Mouse (Mus musculus) megakaryocyte, adult 5-6 weeks (primary cell): ENCODE measurements at regions not wholly inside any gene's neighbourhood (a gene's known extent, or its start where the extent isn't known, plus 50 kb on each side); places are given as distances from the start of the nearest gene placed in this dataset.
A peak's percentile ranks its signal among the peaks of the same experiment; 100 is the strongest.
"Not testable (repeated sequence)": the region's sequence is repeated elsewhere in the genome, so short reads cannot be mapped to it uniquely, and the experiment has no call there.

Experiments used
- ATAC-seq: 2 replicates; pipeline ENCODE4 v1.8.0; 2016; ENCODE audit warnings: mild to moderate bottlenecking, inconsistent platforms; ENCODE audit not compliant: poor library complexity, severe bottlenecking

- no peak for ATAC-seq
Observed at GRCm38 (mm10) chr10:56980821-56981220, 505.4 kb upstream of the Hsf2 start.

DNA sequence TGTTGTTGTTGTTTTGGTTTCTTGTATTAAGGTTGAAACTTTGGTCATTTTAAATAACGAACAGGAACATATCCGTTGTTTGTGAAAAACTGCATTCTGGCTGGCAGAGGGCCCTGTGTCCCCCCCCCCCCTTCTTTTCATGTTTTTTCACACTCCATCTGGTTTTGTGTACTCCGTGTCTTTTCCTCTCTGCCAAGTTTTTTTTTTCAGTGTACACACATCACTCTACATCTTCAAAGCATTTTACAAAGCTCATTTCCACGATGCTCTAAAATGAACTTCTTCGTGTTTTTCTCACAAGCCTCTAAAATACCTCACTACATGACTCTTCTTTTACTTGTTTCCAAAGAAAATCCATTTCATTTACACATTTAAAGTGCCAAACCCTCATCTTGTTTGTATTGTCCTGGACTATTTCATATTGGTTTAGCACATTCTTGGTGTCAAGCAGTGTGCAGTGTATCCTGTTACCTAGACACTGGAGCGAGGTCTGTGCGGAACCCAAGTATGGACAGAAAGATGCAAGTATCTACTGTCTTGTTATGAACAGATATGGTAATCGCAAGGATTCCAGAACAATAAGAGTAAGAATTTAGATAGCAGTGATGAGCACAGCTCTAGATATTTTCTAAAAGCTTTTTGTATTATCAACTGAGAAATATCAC is 503.5 kb upstream of the Hsf2 start:
- ATAC-seq, result no peak

- no peak for ATAC-seq
Observed at GRCm38 (mm10) chr10:56994969-56995368, 491.2 kb upstream of the Hsf2 start.

GRCm38 (mm10) chr10:57000892-57001722 is 485.1 kb upstream of the Hsf2 start:
- ATAC-seq, result peak; percentile 89

GRCm38 (mm10) chr10:57001723-57002110 is 484.5 kb upstream of the Hsf2 start:
- ATAC-seq, result no peak

DNA sequence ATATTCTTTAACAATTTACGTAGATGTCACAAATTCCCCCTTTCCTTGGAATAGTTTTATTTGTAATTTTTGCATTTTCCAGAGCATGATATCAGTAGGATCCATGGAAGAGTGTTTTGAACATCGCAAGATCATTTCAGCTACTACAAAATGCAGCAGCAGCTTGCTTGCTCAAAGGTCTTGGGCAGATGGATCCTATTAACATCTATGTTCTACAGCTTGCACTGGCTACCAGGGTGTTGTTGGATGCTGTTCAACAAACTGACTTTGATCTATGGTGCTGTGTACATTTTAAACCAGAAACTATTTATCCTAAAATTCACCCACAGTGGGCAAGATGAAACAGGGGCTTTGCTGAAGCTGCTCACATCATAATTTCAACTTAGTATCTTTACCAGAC is 448.5 kb upstream of the Hsf2 start:
- no peak for ATAC-seq

DNA sequence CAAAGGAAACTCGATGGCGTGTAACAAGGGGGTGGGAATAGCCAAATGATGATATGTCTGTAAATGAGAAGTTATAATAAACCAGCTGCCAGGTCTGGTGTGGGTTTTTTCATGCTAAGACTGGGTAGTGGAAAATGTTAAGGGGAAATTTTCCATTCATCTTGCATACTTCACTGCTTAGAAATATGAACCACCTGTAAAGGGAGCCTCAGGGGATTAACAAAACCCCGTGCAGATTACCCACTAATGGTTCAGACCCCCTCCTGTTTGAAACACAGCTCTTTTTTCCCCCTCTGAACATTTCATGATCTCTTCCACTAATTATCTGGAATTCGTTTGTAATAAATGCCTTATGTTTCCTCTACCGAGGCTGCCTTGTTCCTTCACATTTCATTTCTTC is 446.0 kb upstream of the Hsf2 start:
- ATAC-seq, result no peak

DNA sequence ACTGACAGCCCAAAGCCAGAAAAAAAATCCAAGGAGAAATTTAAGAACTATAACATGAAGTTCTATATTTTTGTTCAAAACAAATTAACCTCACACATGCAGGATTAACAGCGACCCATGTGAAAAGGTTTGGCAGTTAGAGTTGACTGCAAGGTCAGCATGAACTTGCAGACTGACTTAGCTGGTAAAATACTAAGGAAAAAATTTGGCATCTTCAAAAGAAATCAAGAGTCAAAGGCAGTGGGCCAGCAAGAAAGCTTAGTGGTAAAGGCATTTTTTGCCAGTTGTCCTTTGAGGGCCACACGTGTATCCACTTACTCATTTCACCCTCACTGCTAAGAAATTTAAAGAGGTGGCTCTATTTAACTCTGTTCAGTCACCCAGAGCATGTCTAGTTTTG is 440.2 kb upstream of the Hsf2 start:
- no peak for ATAC-seq

- ATAC-seq, result no peak
Observed at GRCm38 (mm10) chr10:57046891-57047290, 439.3 kb upstream of the Hsf2 start.

GRCm38 (mm10) chr10:57047719-57048118 is 438.5 kb upstream of the Hsf2 start:
- ATAC-seq, result no peak

GRCm38 (mm10) chr10:57053375-57053774 is 432.8 kb upstream of the Hsf2 start:
- not testable (repeated sequence) for ATAC-seq

GRCm38 (mm10) chr10:57090131-57090530 is 396.1 kb upstream of the Hsf2 start:
- no peak for ATAC-seq

GRCm38 (mm10) chr10:57095920-57096319 is 390.3 kb upstream of the Hsf2 start:
- no peak for ATAC-seq

GRCm38 (mm10) chr10:57113359-57113758 is 372.8 kb upstream of the Hsf2 start:
- no peak for ATAC-seq

- ATAC-seq, result no peak
Observed at GRCm38 (mm10) chr10:57114696-57115271, 371.4 kb upstream of the Hsf2 start.

DNA sequence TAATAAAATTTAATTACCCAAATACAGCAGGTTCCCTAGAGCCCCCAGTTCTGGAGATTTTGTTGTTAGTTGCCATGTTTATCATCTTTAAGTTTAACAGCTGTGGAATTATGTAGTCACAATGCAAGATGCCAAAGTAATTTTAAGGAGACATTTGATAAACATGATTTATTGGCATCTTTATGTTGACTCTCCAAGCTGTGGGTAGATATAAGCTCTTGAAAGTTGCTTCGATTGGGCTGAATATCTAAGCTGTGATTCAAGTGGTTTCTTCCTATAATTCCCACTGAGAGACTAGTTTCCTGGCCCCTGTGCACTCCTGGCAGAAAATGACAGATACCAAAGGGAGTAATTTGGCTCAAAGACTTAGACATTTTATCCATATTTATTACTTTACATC is 364.7 kb upstream of the Hsf2 start:
- no peak for ATAC-seq

DNA sequence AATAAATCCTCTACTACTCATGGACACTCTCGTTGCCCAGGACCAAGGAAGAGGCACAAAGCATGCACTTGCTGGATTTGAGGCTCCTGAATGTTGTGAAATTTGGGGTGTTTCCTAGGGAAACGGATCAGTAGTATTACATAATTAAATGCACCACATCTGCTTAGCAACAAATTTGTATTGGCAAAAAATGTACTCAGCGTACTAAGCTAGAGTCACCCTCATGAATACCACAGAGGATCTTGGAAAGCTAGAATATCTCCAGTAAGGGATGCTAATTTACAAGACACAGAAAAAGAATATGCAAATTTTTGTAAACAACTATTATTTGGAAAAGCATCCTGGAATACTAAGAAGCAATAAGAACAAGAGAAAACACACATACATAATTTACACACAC is 359.0 kb upstream of the Hsf2 start:
- ATAC-seq, result no peak

DNA sequence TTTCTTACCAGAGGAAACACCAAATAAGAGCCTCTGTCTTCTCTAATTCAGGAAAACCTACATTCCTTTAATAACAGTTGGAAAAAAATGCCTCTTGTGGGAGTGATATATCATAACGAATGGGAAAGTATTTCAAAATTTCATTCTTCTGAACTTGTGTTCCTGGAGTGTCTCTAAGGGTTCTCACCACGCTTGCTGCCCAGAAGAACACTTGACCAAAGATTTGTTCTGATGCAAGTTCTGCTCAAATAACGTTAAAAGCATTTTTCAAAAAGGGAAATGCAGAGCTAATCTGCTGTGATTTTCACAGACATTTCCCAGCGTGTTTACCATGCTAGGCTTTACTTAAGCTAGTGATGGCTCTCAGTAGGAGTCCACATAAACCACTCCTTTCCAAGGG is 329.8 kb upstream of the Hsf2 start:
- no peak for ATAC-seq

GRCm38 (mm10) chr10:57156912-57157311 is 329.3 kb upstream of the Hsf2 start:
- no peak for ATAC-seq

DNA sequence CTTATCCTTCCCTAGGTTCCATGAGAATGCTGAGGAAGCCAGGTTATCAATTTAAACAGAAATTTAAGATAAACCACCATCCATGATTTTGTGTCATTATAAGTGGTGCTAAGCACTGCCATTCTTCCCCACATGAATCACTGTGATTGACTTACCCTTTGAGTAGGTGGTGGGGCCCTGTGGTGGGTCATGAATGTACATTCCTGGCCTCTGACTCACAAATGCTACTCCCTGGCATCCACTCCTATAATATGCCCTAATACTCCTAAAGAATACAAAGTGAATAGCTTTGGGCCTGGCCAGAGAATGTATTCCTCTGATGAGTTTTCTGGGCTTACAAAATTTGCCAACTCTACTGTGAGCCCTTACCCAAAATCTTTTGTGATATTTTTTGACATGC is 325.6 kb upstream of the Hsf2 start:
- ATAC-seq, result no peak

- no peak for ATAC-seq
Observed at GRCm38 (mm10) chr10:57163359-57163758, 322.8 kb upstream of the Hsf2 start.

DNA sequence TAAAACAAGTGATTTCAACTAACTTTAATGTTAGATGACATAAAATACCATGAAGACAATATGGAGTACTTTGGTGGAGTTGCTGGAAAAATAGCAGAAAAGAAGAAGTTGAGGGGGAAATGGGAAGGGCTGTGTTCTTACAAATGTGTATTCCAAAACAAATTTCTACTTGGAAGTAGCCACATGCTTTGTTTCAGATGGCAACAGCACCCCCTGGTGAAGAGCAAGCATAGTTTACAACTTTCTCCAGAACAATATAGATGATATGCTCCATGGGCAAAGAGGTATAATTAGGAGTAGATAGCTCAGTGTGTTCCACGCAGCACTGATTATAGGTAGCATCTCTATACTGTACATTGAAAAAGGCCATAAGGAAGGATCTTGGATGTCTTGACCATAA is 302.6 kb upstream of the Hsf2 start:
- no peak for ATAC-seq
